Mouse (Mus musculus) limb, embryonic 11.5 days (tissue): ENCODE data around the gene Smox. TPM values are rescaled to one million over a fixed set of nuclear protein-coding genes. Genes with fewer than 3 reads are reported as not detected.

Experiments used
- ATAC-seq: fragments of 200-750 bp; cut with Nextera tagmentation; 2 replicates; pipeline ENCODE4 v1.8.0; 2017; ENCODE audit warnings: low read depth; ENCODE audit not compliant: insufficient number of reproducible peaks, low FRiP score, low TSS enrichment
- DNase-seq: peaks from one replicate; pipeline ENCODE4 v3.0.0-alpha.2; 2015; ENCODE audit warnings: low spot score
- H3K27ac ChIP-seq: fragments of 300-500 bp; sonication (generic); replicated peaks from 2 replicates; pipeline ENCODE4 v1.5.1; 2014; ENCODE audit warnings: low read depth, mild to moderate bottlenecking, low read length
- H3K27me3 ChIP-seq: fragments of 300-500 bp; sonication (generic); 2 replicates; pipeline ENCODE4 v1.6.1; 2014; ENCODE audit warnings: mild to moderate bottlenecking, low read length, mixed read lengths; ENCODE audit not compliant: control insufficient read depth, insufficient read depth
- H3K36me3 ChIP-seq: fragments of 300-500 bp; sonication (generic); 2 replicates; pipeline ENCODE4 v1.6.1; 2014; ENCODE audit warnings: mild to moderate bottlenecking, low read length, moderate library complexity, mixed read lengths; ENCODE audit not compliant: control insufficient read depth, insufficient read depth
- H3K4me1 ChIP-seq: fragments of 300-500 bp; sonication (generic); 2 replicates; pipeline ENCODE4 v1.6.1; 2014; ENCODE audit warnings: low read length, mixed read lengths; ENCODE audit not compliant: control insufficient read depth, insufficient read depth
- H3K4me2 ChIP-seq: fragments of 300-500 bp; sonication (generic); 2 replicates; pipeline ENCODE4 v1.6.1; 2014; ENCODE audit warnings: low read depth, mild to moderate bottlenecking, moderate library complexity; ENCODE audit not compliant: severe bottlenecking
- H3K4me3 ChIP-seq: fragments of 300-500 bp; sonication (generic); 2 replicates; pipeline ENCODE4 v1.5.1; 2014; ENCODE audit warnings: low read depth, low read length
- H3K9ac ChIP-seq: fragments of 300-500 bp; sonication (generic); 2 replicates; pipeline ENCODE4 v1.6.1; 2014; ENCODE audit warnings: mild to moderate bottlenecking, low read length
- H3K9me3 ChIP-seq: fragments of 300-500 bp; sonication (generic); 2 replicates; pipeline ENCODE4 v1.6.1; 2016; ENCODE audit warnings: low read length; ENCODE audit not compliant: control insufficient read depth
- WGBS: fragments of 180-500 bp; shearing (Covaris S2); extraction: QIAGEN DNeasy Blood & Tissue Kit; methylation state at CpG from one replicate; pipeline ENCODE4 v1.1.7; 2014; 5-methylcytosine and 5-hydroxymethylcytosine counted together
- polyA plus RNA-seq: library from polyadenylated mRNA; unstranded; fragments of >200 nt; fragmentation: Nextera tagmentation; extraction: Ambion mirVana; gene quantifications from 2 replicates; pipeline ENCODE4 v1.2.1, GENCODE M21; 2014

The Smox gene
- polyA plus RNA-seq, 1 experiment from 2014 or later: 57.4 TPM

DNA sequence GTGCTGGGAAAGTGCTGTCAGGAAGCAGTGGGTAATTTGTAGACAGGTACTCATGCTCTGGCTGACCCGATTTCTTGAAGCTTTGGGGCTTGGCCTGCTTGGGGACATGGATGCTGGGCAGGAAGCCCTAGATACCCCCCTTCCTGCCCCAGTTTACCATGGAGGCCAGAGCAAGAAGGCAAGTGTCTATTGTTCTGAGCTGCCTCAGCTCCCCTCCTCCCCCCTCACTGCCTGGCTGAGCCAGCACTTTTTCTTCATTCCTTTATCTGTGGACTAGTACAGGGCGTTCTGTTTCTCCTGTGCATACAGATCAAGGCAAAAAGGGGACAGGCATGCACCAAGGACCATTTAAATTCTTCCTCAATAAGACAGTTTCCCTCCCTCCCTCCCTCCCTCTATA, 17.2 kb downstream of the Smox start:
- no peak overlapping the region for H3K4me3 ChIP-seq
- no peak overlapping the region for H3K4me2 ChIP-seq
- no peaks in the 10 kb centered on the region for H3K36me3 ChIP-seq
- ATAC-seq (no peak), DNase-seq (no peak)
- 54% methylated on average over 2 of the region's 2 CpGs for WGBS
- no peak overlapping the region for H3K27ac ChIP-seq
- H3K27me3 ChIP-seq: no peaks in the 10 kb centered on the region
- H3K9me3 ChIP-seq: no peaks in the 10 kb centered on the region
- no peak overlapping the region for H3K9ac ChIP-seq
- H3K4me1 ChIP-seq: peaks cover 39% of the 10 kb centered on the region

GRCm38 (mm10) chr2:131509671-131510313, 18.5 kb downstream of the Smox start:
- DNase-seq (peak; percentile 84), ATAC-seq (peak; percentile 69)
- Histone ChIP-seq H3K4me2 (peak overlapping the region; percentile 40; the same call in 1 of the 2 replicates), H3K4me3 (peak overlapping the region; percentile 15; the same call in 1 of the 2 replicates), H3K9ac (peak overlapping the region; percentile 34; the same call in 1 of the 2 replicates), H3K27me3 (no peaks in the 10 kb centered on the region), H3K27ac (0 out of 2 replicates have a peak overlapping the region, but pooled peaks have one; percentile 14), H3K36me3 (no peaks in the 10 kb centered on the region), H3K4me1 (peaks cover 39% of the 10 kb centered on the region), H3K9me3 (no peaks in the 10 kb centered on the region)
- WGBS: 14% methylated on average over 17 of the region's 17 CpGs

DNA sequence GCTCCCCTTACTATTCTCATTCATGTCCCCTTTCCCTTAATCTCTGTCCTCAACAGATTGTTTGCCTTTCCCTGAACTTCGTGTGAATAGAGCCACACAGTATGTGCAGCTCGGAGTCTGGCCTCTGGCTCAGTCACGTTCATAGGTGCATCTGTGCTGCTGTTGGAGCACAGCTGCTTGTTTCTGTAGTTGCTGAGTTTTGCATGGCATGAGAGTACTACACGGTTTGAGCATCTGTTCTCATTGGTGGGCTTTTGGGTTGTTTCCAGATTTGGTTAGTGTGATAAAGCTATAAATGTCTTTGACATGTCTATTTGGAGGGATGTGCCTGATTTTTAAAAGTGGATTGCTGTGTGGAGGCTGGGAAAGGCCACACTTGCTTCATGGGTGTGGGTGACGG, 19.2 kb downstream of the Smox start:
- Histone ChIP-seq H3K4me1 (peaks cover 36% of the 10 kb centered on the region), H3K4me2 (no peak overlapping the region), H3K27ac (no peak overlapping the region)

GRCm38 (mm10) chr2:131513477-131513876, 22.2 kb downstream of the Smox start:
- no peak overlapping the region for H3K4me3 ChIP-seq
- H3K4me2 ChIP-seq: no peak overlapping the region
- DNase-seq (no peak), ATAC-seq (no peak)
- no peak overlapping the region for H3K9ac ChIP-seq
- no peaks in the 10 kb centered on the region for H3K9me3 ChIP-seq
- 52% methylated on average over 2 of the region's 2 CpGs for whole genome bisulfite sequencing
- no peak overlapping the region for H3K27ac ChIP-seq
- H3K36me3 ChIP-seq: no peaks in the 10 kb centered on the region; the same call in 1 of the 2 replicates
- no peaks in the 10 kb centered on the region for H3K27me3 ChIP-seq
- H3K4me1 ChIP-seq: peaks cover 11% of the 10 kb centered on the region

More for the DNA sequence above, 19.2 kb downstream of the Smox start:
- Histone ChIP-seq H3K9me3 (no peaks in the 10 kb centered on the region), H3K27me3 (no peaks in the 10 kb centered on the region), H3K4me3 (no peak overlapping the region), H3K36me3 (no peaks in the 10 kb centered on the region), H3K9ac (no peak overlapping the region)
- DNase-seq (no peak), ATAC-seq (no peak)
- 78% methylated on average over 5 of the region's 5 CpGs for WGBS

DNA sequence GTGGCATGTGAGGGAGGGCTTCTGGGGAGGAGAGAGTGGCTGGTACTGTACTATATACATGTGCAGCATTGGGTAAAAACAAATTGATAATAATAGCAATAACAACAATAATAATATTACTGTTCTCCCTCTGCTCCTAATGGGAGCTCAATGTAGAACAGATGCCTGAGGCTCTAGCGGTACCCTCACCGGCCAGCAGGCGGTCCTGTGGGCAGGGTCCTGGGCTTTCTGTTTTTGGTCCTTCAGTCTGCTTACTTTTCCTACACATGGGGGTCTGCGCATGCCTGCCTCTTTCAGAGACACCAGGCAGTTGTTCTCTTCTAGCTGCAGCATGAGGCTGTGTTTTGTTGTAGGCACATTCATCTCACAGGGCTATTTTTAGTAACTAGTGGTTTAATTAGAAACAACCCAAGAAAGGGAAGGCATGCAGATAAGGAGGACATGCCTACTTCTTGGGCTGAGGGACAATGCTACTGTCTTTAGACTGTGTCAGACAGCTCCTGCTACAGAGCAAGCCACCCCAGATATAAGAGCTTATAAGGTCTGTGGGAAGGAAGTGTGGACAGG, 22.8 kb downstream of the Smox start:
- Histone ChIP-seq H3K36me3 (no peaks in the 10 kb centered on the region; the same call in 1 of the 2 replicates), H3K4me3 (no peak overlapping the region), H3K4me2 (no peak overlapping the region), H3K27me3 (no peaks in the 10 kb centered on the region), H3K9me3 (no peaks in the 10 kb centered on the region), H3K9ac (no peak overlapping the region), H3K27ac (no peak overlapping the region), H3K4me1 (peaks cover 5% of the 10 kb centered on the region)
- DNase-seq (no peak), ATAC-seq (no peak)
- WGBS: 86% methylated on average over 4 of the region's 4 CpGs

- no peak overlapping the region for H3K27ac ChIP-seq
- no peak overlapping the region for H3K4me2 ChIP-seq
- DNase-seq: no peak
- H3K27me3 ChIP-seq: no peaks in the 10 kb centered on the region
- H3K4me3 ChIP-seq: no peak overlapping the region
- no peak overlapping the region for H3K9ac ChIP-seq
- no peak for ATAC-seq
- peaks cover 4% of the 10 kb centered on the region; the same call in 1 of the 2 replicates for H3K36me3 ChIP-seq
- H3K9me3 ChIP-seq: no peaks in the 10 kb centered on the region
- no peaks in the 10 kb centered on the region for H3K4me1 ChIP-seq
- 91% methylated on average over 4 of the region's 4 CpGs for WGBS
These were observed 26.3 kb downstream of the Smox start for GRCm38 (mm10) chr2:131517550-131517949.

GRCm38 (mm10) chr2:131518790-131519189, 27.5 kb downstream of the Smox start:
- DNase-seq: no peak
- peaks cover 4% of the 10 kb centered on the region; the same call in 1 of the 2 replicates for H3K36me3 ChIP-seq
- no peaks in the 10 kb centered on the region for H3K9me3 ChIP-seq
- H3K4me2 ChIP-seq: no peak overlapping the region
- WGBS: 34% methylated on average over 3 of the region's 3 CpGs
- no peak overlapping the region for H3K4me3 ChIP-seq
- no peaks in the 10 kb centered on the region for H3K4me1 ChIP-seq
- H3K27me3 ChIP-seq: no peaks in the 10 kb centered on the region
- no peak overlapping the region for H3K9ac ChIP-seq
- no peak overlapping the region for H3K27ac ChIP-seq
- ATAC-seq: no peak

GRCm38 (mm10) chr2:131520743-131521142, 29.4 kb downstream of the Smox start:
- 95% methylated on average over 19 of the region's 19 CpGs for WGBS

More at GRCm38 (mm10) chr2:131520743-131521142, 29.4 kb downstream of the Smox start:
- ATAC-seq (no peak), DNase-seq (no peak)
- H3K27ac ChIP-seq: no peak overlapping the region
- H3K4me3 ChIP-seq: no peak overlapping the region
- no peaks in the 10 kb centered on the region for H3K9me3 ChIP-seq
- H3K27me3 ChIP-seq: no peaks in the 10 kb centered on the region
- H3K9ac ChIP-seq: no peak overlapping the region
- peaks cover 4% of the 10 kb centered on the region; the same call in 1 of the 2 replicates for H3K36me3 ChIP-seq
- no peak overlapping the region for H3K4me2 ChIP-seq
- no peaks in the 10 kb centered on the region for H3K4me1 ChIP-seq
